Mouse (Mus musculus): Measurements from ENCODE around the gene Dnaja3. TPM values are rescaled to one million over a fixed set of nuclear protein-coding genes. Genes with fewer than 3 reads are reported as not detected.

Gene Dnaja3
- polyA plus RNA-seq, 1 experiment from 2014 or later: 58.5 TPM

DNA sequence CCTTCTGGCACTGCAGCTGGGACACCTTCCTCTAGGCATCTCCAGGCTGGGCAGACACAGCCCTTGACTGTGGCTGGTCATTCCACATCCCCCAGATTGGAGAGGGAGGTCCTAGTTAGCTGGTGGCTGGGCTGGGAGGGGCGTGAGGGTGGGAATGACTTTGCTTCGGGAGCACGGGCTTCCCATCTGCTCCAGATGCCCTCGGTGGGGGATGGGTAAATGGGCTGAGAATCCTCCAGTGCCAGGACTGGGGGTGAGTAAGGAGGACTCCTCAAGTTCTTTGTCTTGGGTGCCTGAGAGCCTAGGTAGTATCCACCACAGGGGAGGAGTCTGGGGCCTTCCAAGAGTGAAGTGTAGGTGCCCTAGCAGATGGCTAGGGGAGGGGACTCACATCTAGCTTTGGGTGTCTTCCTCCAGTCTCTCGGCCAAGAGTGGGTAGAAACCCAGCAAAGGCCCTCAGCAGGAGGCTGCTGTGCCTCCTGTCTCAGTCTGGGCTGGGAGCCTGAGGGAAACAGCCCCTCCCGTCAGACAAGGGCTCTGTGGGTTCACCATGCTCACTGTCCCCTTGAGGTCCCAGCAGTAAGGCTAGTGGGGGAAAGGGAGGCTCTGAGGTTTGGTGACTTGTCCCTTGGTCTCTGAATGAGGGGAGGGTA is 40.8 kb upstream of the Dnaja3 start:
- 22% methylated on average over 6 of the region's 6 CpGs for WGBS
- peak overlapping the region; percentile 100 for H3K4me2 ChIP-seq (replicated peaks)

DNA sequence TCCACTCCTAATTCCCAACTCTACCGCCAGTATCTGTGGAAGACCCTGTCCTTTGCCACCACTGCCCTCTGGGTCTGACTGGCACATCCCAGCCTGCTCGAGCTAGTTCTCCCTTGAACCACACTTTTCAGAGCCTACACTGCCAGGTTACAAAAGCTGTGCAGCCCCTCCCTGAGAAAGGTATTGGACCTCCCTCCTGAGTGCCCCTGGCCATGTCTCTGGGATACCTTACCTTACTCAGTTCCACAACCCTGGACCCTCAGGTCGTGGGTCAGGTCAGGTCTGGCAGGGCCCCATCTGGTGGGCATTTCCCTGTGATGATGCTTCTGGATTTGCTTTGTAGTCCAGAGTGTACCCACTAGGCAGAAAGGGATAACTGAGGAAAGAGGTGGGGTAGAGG is 40.2 kb upstream of the Dnaja3 start:
- Histone ChIP-seq H3K4me2 (replicated peaks) (no peak overlapping the region), H3K9me3 (no peaks in the 10 kb centered on the region), H3K4me1 (peaks cover 93% of the 10 kb centered on the region), H3K36me3 (no peaks in the 10 kb centered on the region), H3K4me3 (no peak overlapping the region), H3K27me3 (no peaks in the 10 kb centered on the region), H3K9ac (replicated peaks) (no peak overlapping the region), H3K27ac (replicated peaks) (no peak overlapping the region)
- ATAC-seq (ENCODE audit: low FRiP score, low read depth): no peak
- WGBS: 84% methylated on average over 3 of the region's 3 CpGs

More for the DNA sequence above, 40.8 kb upstream of the Dnaja3 start:
- ATAC-seq (ENCODE audit: low FRiP score, low read depth): no peak
- H3K9me3 ChIP-seq: no peaks in the 10 kb centered on the region
- H3K4me3 ChIP-seq: no peak overlapping the region; the same call in 1 of the 2 replicates
- H3K27ac ChIP-seq (replicated peaks): peak overlapping the region; percentile 67
- no peaks in the 10 kb centered on the region for H3K27me3 ChIP-seq
- no peaks in the 10 kb centered on the region for H3K36me3 ChIP-seq
- peaks cover 87% of the 10 kb centered on the region for H3K4me1 ChIP-seq
- H3K9ac ChIP-seq (replicated peaks): peak overlapping the region; percentile 39; the same call in 1 of the 2 replicates

DNA sequence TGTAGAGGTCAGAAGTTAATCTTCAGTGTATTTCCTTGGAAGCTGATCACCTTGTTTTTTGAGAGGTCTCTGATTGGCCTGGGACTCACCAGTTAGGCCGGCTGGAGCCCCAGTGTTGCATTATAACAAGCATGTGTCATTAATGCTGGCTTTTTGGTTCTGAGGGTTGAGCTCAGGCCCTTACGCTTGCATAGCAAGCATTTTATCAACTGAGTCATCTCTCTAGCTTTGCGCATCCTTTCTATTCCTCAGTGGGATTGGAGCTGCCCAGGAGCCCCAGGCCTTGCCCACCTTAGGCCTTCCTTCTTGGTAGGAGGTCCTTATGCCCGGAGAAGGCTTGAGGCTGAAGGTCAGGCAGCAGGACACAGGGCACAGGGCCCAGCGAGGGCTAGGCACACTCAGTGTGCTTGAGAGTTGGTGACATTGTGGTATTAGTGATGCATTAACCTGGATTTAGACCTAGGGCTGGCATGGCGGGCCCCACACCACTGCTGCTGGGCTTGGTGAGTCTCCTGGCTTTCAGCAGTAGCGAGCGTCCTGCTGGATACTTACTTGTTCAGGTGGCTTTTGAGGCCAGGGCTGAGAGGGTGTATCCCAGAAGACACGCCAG is 39.0 kb upstream of the Dnaja3 start:
- Histone ChIP-seq H3K27ac (replicated peaks) (0 out of 2 replicates have a peak overlapping the region, but pooled peaks have one; percentile 36), H3K36me3 (no peaks in the 10 kb centered on the region), H3K9me3 (no peaks in the 10 kb centered on the region), H3K27me3 (no peaks in the 10 kb centered on the region), H3K4me3 (no peak overlapping the region), H3K4me2 (replicated peaks) (no peak overlapping the region), H3K9ac (replicated peaks) (no peak overlapping the region), H3K4me1 (peaks cover 98% of the 10 kb centered on the region)
- ATAC-seq (ENCODE audit: low FRiP score, low read depth): no peak
- WGBS: 86% methylated on average over 9 of the region's 9 CpGs

DNA sequence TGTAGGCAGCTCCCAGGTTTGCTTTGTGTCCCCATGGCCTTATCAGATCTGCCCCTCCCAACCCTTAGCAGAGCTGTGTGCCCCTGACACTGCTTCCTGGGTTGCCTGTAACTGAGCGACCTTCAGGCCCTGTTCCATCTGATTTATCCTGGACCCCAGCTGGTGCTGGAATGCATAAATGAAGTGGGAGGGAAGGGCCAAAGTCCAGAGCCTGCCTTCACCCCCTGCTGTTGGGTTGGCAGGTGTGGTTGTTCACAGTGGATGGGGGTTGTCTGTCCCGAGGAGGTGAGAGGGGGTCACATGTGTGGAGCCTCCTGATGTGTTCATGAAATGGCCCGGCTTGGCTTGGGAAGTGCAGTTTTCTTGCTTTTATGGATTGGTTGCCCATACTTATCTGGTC is 37.6 kb upstream of the Dnaja3 start:
- no peaks in the 10 kb centered on the region for H3K27me3 ChIP-seq
- H3K27ac ChIP-seq (replicated peaks): peak overlapping the region; percentile 54
- H3K9me3 ChIP-seq: no peaks in the 10 kb centered on the region
- ATAC-seq (ENCODE audit: low FRiP score, low read depth): no peak
- H3K4me1 ChIP-seq: peaks cover 98% of the 10 kb centered on the region
- H3K36me3 ChIP-seq: no peaks in the 10 kb centered on the region
- H3K4me2 ChIP-seq (replicated peaks): 0 out of 2 replicates have a peak overlapping the region, but pooled peaks have one; percentile 0
- H3K4me3 ChIP-seq: no peak overlapping the region
- WGBS: 20% methylated on average over 3 of the region's 3 CpGs
- no peak overlapping the region; the same call in 1 of the 2 replicates for H3K9ac ChIP-seq (replicated peaks)

DNA sequence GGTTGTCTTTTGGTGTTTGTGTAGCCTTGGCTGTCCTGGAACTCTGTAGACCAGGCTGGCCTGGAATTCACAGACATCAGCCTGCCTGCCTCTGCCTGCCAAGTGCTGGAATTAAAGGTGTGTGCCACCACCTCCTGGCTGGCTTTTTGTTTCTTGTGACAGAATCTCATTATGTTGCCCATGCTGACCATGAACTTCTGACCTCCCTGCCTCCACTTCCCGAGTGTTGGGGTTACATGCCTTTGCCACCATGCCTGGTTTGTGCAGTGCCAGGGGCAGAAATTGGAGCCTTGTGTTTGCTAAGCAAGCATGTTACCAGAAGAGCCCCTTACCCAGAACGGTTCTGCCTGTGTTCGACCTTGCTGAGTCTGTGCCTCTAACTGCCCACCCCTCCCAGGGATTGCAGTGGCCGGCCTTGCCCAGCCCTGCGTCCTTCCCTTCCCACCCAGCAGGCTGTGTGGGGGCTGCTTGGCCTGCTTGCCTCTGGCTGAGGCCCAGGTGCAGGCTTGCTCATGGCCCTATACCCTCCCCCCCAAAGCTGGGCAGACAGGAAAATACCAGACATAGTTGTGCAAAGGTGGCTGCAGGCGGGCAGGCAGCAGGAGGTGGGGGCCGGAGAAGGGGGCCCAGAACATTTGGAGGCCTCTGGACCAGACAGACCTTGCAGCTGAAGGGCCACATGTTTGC is 36.9 kb upstream of the Dnaja3 start:
- peak overlapping the region; percentile 54 for H3K27ac ChIP-seq (replicated peaks)
- peaks cover 98% of the 10 kb centered on the region for H3K4me1 ChIP-seq
- H3K4me2 ChIP-seq (replicated peaks): 0 out of 2 replicates have a peak overlapping the region, but pooled peaks have one; percentile 4
- peak overlapping the region; percentile 34; the same call in 1 of the 2 replicates for H3K9ac ChIP-seq (replicated peaks)
- H3K27me3 ChIP-seq: no peaks in the 10 kb centered on the region
- 46% methylated on average over 7 of the region's 7 CpGs for WGBS
- no peaks in the 10 kb centered on the region for H3K9me3 ChIP-seq
- H3K4me3 ChIP-seq: no peak overlapping the region
- ATAC-seq (ENCODE audit: low FRiP score, low read depth): no peak
- no peaks in the 10 kb centered on the region for H3K36me3 ChIP-seq

DNA sequence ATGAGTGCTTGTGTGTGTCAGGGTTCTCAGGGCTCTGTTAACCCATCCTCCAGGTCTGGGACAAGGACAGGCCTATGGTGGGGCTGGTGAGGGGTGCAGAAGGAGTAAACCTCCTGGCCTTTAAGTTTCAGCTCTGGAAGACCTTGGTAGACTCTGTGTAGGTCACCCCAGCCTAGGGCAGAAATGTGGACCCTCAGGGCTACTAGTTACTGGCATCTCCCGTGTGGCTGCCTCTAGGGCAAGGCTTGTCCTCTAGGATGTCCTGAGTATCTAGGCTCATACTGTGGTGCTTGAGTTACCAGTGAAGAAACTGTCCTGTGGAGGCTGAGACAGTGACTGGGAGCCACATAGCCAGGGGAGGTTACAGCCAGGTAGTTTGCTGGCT is 36.3 kb upstream of the Dnaja3 start:
- Histone ChIP-seq H3K9ac (replicated peaks) (no peak overlapping the region), H3K4me3 (no peak overlapping the region)
- 67% methylated on average over 1 of the region's 1 CpGs for WGBS

DNA sequence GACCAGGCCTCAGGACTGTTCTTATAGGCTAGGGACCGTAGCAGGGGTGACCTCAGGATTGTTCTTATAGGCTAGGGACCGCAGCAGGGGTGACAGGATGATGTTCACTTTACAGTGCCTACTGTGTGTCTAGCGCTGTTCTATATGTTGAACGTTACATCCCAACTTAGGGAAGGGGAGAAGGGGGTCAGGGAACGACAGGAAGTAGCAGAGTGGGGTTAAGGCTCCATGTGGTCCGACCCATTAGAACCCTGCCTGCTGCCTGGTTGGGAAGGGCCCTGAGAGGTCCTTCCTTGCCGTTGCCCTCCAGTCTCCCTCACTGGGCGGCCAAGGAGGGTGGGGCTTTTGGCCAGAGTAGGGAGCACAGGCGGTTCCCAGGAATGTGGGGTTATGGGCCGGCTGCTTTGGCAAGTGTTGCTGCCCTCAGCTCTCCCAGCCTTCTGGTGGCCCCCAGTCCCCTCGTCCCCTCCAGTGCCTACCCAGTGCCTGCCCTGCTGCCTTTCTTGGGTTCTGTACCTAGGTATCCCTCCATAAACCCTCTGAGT is 35.4 kb upstream of the Dnaja3 start:
- H3K9me3 ChIP-seq: no peaks in the 10 kb centered on the region
- no peak for ATAC-seq (ENCODE audit: low FRiP score, low read depth)
- WGBS: 71% methylated on average over 11 of the region's 11 CpGs
- H3K27me3 ChIP-seq: no peaks in the 10 kb centered on the region
- H3K36me3 ChIP-seq: peaks cover 8% of the 10 kb centered on the region
- no peak overlapping the region for H3K4me3 ChIP-seq
- H3K27ac ChIP-seq (replicated peaks): no peak overlapping the region
- H3K4me1 ChIP-seq: peaks cover 87% of the 10 kb centered on the region
- H3K4me2 ChIP-seq (replicated peaks): no peak overlapping the region
- no peak overlapping the region for H3K9ac ChIP-seq (replicated peaks)

More for the DNA sequence above, 36.3 kb upstream of the Dnaja3 start:
- Histone ChIP-seq H3K9me3 (no peaks in the 10 kb centered on the region), H3K4me1 (peaks cover 96% of the 10 kb centered on the region), H3K36me3 (peaks cover under 1% of the 10 kb centered on the region), H3K27me3 (no peaks in the 10 kb centered on the region), H3K4me2 (replicated peaks) (0 out of 2 replicates have a peak overlapping the region, but pooled peaks have one; percentile 4), H3K27ac (replicated peaks) (0 out of 2 replicates have a peak overlapping the region, but pooled peaks have one; percentile 54)
- ATAC-seq (ENCODE audit: low FRiP score, low read depth): no peak

DNA sequence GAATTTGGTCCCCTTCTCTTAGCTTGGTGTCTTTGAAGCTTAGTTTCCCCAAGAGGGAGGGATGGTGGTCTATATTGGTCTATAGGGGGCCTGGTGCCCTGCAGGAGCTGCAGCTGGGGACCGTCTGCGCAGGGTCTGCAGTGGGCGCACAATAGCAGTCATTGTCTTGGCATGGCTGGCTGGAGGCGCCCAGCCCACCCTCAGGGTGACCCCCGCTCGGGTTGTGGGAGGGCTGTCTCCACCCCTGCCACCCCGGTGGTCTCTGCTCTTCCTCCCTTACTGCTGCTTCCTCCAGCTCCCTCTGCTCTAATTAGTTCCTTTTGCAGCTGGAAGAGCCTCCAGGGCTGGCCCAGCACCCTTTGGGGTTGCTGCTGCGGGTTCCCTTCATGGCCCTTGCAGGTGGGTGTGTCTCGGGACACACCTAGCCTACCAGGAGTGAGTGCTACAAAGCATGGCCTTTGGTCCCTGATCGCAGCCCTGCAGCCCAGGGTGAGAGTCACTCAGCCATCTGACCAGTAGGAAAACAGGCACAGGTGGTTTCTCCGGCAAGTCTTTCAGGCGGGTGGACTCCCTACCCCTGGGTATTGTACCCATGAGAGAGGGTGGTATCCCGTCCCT is 34.2 kb upstream of the Dnaja3 start:
- peak; percentile 31; the same call in 1 of the 2 replicates for ATAC-seq (ENCODE audit: low FRiP score, low read depth)
- Histone ChIP-seq H3K36me3 (peaks cover 17% of the 10 kb centered on the region), H3K4me3 (no peak overlapping the region), H3K9me3 (no peaks in the 10 kb centered on the region), H3K27me3 (no peaks in the 10 kb centered on the region), H3K4me2 (replicated peaks) (no peak overlapping the region), H3K4me1 (peaks cover 74% of the 10 kb centered on the region), H3K27ac (replicated peaks) (peak overlapping the region; percentile 9), H3K9ac (replicated peaks) (no peak overlapping the region)
- 43% methylated on average over 13 of the region's 13 CpGs for WGBS

DNA sequence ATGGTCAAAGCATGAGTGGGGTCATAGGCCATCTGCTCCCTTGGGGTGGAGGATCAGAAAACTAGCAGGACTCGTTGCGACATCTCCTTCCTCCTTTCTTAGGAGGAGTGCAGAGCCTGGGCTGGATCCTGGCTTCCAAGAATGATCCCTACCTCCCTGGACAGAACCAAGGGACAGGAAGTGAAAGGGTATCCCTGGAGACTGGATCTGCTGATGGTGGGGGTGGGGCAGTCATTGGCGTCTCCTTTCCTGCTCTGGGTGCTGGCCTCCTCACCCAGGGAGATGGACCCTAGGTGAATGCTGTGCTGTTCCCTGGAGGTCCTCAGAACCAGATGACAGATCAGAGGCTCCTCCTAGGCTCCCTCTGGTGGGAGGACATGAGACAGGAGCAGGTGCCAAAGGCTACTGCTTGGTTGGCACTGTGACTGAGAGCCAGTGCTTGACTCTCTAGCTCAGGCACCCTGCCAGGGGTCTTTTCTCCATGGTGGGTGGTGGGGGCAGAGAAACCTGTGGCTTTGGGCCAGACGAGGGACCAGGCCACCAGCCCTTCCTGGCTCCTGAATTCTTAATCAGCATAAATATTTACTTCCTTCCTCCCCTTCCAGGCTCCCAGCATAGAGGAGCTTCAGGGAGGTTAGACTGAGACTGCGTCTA is 33.2 kb upstream of the Dnaja3 start:
- no peak overlapping the region for H3K4me2 ChIP-seq (replicated peaks)
- no peaks in the 10 kb centered on the region for H3K27me3 ChIP-seq
- peak overlapping the region; percentile 62 for H3K27ac ChIP-seq (replicated peaks)
- no peak overlapping the region for H3K4me3 ChIP-seq
- H3K9me3 ChIP-seq: no peaks in the 10 kb centered on the region
- no peak for ATAC-seq (ENCODE audit: low FRiP score, low read depth)
- 42% methylated on average over 5 of the region's 5 CpGs for WGBS
- peaks cover 65% of the 10 kb centered on the region for H3K4me1 ChIP-seq
- H3K36me3 ChIP-seq: peaks cover 25% of the 10 kb centered on the region
- 0 out of 2 replicates have a peak overlapping the region, but pooled peaks have one; percentile 20 for H3K9ac ChIP-seq (replicated peaks)

DNA sequence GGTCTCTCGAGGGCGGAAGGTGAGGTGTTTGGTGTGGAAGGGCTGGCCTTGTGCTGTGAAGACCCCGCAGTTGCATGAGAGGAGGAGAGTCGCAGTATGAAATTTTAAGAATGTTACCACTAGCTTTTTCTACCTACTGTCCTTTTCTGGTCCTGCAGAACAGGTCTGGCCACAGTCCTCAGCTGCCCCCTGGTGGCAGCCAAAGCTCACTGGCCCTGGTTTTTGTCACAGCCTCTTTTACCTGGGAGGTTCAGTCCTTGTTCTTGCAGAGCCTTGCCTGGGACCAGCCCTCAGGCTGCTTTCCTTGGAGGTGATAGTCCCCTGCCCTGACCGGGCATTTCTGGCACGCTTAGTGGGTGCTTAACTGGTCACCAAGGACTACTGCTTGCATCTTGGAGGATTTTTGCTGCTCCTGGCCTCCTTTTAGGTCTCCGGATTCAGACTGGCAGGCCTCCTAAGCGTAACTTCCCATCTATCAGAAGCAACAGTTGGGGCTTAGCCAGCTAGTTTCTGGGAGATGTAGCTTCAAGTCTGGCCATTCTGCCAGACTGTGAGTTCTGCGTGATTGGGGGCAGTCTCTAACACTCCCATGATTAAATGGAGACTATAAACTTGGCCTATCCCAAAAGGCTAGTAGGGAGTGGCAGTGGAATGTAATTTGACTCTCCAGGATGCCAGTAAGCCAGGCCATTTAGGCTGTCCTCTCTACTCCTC is 31.8 kb upstream of the Dnaja3 start:
- WGBS: 60% methylated on average over 9 of the region's 9 CpGs
- no peak overlapping the region for H3K4me2 ChIP-seq (replicated peaks)
- H3K27ac ChIP-seq (replicated peaks): peak overlapping the region; percentile 30; the same call in 1 of the 2 replicates
- ATAC-seq (ENCODE audit: low FRiP score, low read depth): peak; percentile 48
- peaks cover 52% of the 10 kb centered on the region for H3K4me1 ChIP-seq
- H3K9me3 ChIP-seq: no peaks in the 10 kb centered on the region
- peaks cover 35% of the 10 kb centered on the region for H3K36me3 ChIP-seq
- no peak overlapping the region for H3K4me3 ChIP-seq
- H3K9ac ChIP-seq (replicated peaks): 0 out of 2 replicates have a peak overlapping the region, but pooled peaks have one; percentile 31
- no peaks in the 10 kb centered on the region for H3K27me3 ChIP-seq
